In the genomic region with DNA sequence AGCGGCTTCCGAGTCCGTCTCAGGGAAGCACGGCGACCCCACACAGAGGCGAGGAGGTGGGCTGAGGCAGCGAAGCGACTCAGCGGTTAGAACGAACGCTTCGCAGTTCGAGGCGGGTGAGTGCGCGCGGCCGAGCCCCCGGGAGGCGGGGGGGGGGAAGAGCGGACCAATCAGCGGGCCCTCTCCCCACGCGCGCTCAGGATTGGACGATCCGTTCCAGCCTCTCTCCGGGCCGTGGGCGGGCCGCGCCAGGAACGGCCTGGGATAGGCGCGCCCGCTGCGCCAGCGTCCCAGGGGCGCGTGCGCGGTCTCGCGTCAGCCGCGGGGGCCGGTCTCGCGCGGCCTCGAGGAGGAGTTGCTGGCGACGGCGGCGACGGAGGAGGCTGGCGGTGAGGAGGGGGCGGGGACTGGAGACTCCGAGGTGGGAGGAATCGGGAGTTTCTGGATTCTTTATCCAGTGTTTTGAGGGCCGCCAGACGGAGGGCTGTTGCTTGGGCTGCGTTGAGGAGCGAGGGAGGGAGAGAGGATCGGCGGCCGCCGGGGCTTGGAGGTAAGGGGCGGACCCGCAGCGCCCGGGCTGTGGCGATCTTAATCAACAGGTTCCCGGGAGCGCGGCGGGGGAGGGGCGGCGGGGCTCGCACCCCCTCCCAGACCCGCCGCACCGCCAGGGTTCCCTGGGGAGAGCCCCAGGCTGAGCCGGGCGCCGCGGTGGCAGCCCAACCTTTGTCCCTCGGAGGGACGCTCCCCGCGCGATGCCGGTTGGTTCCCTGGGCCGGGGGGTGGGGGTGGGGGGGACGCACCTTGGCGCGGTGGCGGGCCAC, we compare ENCODE assay signal across 8 mouse cellular contexts. TPM values are rescaled to one million over a fixed set of nuclear protein-coding genes. Genes with fewer than 3 reads are reported as not detected.
DNase-seq lines count a peak whose midpoint lies in the region; ATAC-seq and TF ChIP-seq lines count a peak whose summit lies in the region.

A gene (plus strand): TSS at position 351 of the 821 bp plus-strand sequence.

- H3K27ac ChIP-seq in hindbrain, embryonic 13.5 days: peak within 1 kb of the TSS; percentile 86

- peak within 1 kb of the TSS; percentile 82 for H3K4me3 ChIP-seq in hindbrain, embryonic 13.5 days

- CTCF ChIA-PET in Patski (lab: Charles Lee): interaction anchor here (0.8 kb wide), 1 partner anchor 72 kb away, joined by 3 read pairs; no protein-coding TSS in a partner anchor

- H3K9ac ChIP-seq in hindbrain, embryonic 13.5 days: peak within 1 kb of the TSS; percentile 84

- no peaks in the 10 kb centered on the region for H3K36me3 ChIP-seq in hindbrain, embryonic 13.5 days

- in situ Hi-C loops in Patski (cut with MboI; ENCODE audit: low pct_unique_long_range_greater_than_20kb): no loop called here

- H3K4me2 ChIP-seq in hindbrain, embryonic 13.5 days: peak within 1 kb of the TSS; percentile 91

- POLR2A ChIA-PET in Patski (lab: Charles Lee): no interaction called here

- peak; percentile 64 for DNase-seq in Patski (ENCODE audit: low read depth, low spot score)
- DNase-seq in cerebellum, postnatal 14 days: peak; percentile 95 to 96
- peak; percentile 93 to 95 for DNase-seq in frontal cortex, postnatal 14 days (ENCODE audit: low spot score in 2 of 2)
- peak; percentile 86 to 89 for DNase-seq in layer of hippocampus, postnatal 25 days (ENCODE audit: extremely low spot score in 1 of 2, low spot score in 1 of 2)
- DNase-seq in lung, postnatal 25 days (ENCODE audit: low spot score): peak; percentile 97
- DNase-seq in retina, embryonic 14.5 days (ENCODE audit: low spot score): peak; percentile 98
- DNase-seq in thymus, postnatal 4 days: peak; percentile 96

- H3K27me3 ChIP-seq in Patski: no peaks in the 10 kb centered on the region
- H3K27me3 ChIP-seq in hindbrain, embryonic 13.5 days: peaks cover 6% of the 10 kb centered on the region; the same call in 1 of the 2 replicates

- ATAC-seq in Patski: peak; percentile 97
- peak; percentile 100 for ATAC-seq in hindbrain, embryonic 13.5 days (ENCODE audit: low FRiP score)

- no peaks in the 10 kb centered on the region for H3K9me3 ChIP-seq in hindbrain, embryonic 13.5 days

- TF ChIP-seq CTCF in Patski (IDR thresholded peaks at IDR 0.05): no peak

- peaks cover 9% of the 10 kb centered on the region for H3K4me1 ChIP-seq in hindbrain, embryonic 13.5 days (replicated peaks)

- WGBS in hindbrain, embryonic 13.5 days: under 1% methylated on average over 78 of the region's 98 CpGs

RNA-seq across cellular contexts. Expression of the gene that starts here (rescaled TPM):
- 33.6 TPM for polyA plus RNA-seq in Patski (2021)
- 18.8 and 21.7 TPM in 2 replicates for polyA plus RNA-seq in hindbrain, embryonic 13.5 days (2015; fragmentation: Nextera tagmentation; extraction: Ambion mirVana)
- 10 to 100 TPM; 29.4 to 32.0 TPM for total RNA-seq in layer of hippocampus, postnatal 25 days (2021)

Comparison
In these comparisons a context has a peak if more than half of its experiments do, and no peak if none do; other contexts are left out.
1. Peak in every context shown above with its lines: DNase-seq, ATAC-seq, H3K4me3 ChIP-seq and H3K27ac ChIP-seq.